ENCODE assay signal across 18 mouse cellular contexts in the genomic region with DNA sequence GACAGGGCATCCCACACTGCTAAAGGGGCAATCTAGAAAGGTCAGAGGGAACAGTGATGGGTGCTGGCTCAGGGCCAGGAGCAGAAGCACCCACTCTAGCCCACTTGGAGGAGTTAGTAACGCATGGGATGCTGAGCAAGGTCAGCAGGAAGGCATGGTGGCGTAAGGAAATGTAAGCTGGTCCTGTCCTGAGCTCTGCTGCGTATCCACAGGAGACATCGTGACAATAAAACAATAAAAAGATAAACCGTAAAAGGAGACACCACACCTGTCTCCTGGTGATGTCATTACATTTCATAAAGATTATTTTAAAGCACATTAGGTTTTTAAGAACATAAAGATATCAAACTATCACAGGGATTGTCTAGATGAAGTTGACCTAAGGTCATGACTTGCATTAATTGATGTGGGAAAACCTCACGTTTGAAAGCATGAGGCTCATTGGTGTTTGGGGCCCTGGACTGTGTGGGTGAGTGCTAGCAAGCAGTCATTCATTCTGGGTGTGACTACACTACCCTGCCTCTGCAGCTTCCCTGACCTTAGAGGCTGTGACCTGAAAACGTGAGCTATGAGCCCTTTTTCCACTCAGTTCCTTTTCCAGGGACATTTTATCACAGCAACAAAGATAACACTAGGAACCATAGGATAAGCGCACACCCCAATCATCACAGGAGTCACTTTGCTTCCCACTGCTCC. TPM values are rescaled to one million over a fixed set of nuclear protein-coding genes. Genes with fewer than 3 reads are reported as not detected.
"Had no signal": no experiment of that assay in that cellular context is flagged by ENCODE, and none has a peak within 500 bp of the region (broad histone marks: within the 10 kb centered on the region; RNA-seq: fewer than 3 reads in every experiment).

No protein-coding gene starts in this region.

- H3K9ac ChIP-seq: lung, embryonic 14.5 days; midbrain, embryonic 12.5 days; neural tube, embryonic 13.5 days; neural tube, embryonic 15.5 days had no signal

- H3K4me2 ChIP-seq: lung, embryonic 14.5 days; midbrain, embryonic 12.5 days; neural tube, embryonic 13.5 days; neural tube, embryonic 15.5 days had no signal

- H3K4me1 ChIP-seq: midbrain, embryonic 10.5 days; midbrain, embryonic 12.5 days; neural tube, embryonic 15.5 days had no signal

- H3K4me3 ChIP-seq: midbrain, embryonic 10.5 days; midbrain, embryonic 12.5 days; myocyte; neural tube, embryonic 13.5 days; neural tube, embryonic 15.5 days had no signal

- H3K9me3 ChIP-seq: midbrain, embryonic 10.5 days; midbrain, embryonic 12.5 days; neural tube, embryonic 13.5 days; neural tube, embryonic 15.5 days had no signal

- H3K36me3 ChIP-seq: midbrain, embryonic 10.5 days; midbrain, embryonic 12.5 days; neural tube, embryonic 13.5 days; neural tube, embryonic 15.5 days had no signal

- H3K27ac ChIP-seq: midbrain, embryonic 10.5 days; midbrain, embryonic 12.5 days; neural tube, embryonic 13.5 days; neural tube, embryonic 15.5 days had no signal

- ATAC-seq: midbrain, embryonic 16.5 days had no signal

- H3K27me3 ChIP-seq: neural tube, embryonic 13.5 days; neural tube, embryonic 15.5 days had no signal

- DNase-seq: lung, adult 18-20 months; lung, embryonic 14.5 days; lung, postnatal 10 days; lung, postnatal 4 days; midbrain, embryonic 14.5 days; retina, postnatal 1 day; right cerebral cortex, adult 18-20 months; right cerebral cortex, postnatal 25 days; right cerebral cortex, postnatal 4 days; spleen, adult 18-20 months; thymus, postnatal 14 days; thymus, postnatal 36 days had no signal

RNA-seq across cellular contexts. Expression of gene Cdh4, which starts 31.2 kb away (rescaled TPM):
- polyA plus RNA-seq: myocyte had no signal
